Mouse (Mus musculus) intestine, postnatal 0 days (tissue): ENCODE data around the gene Ctdspl. TPM values are rescaled to one million over a fixed set of nuclear protein-coding genes. Genes with fewer than 3 reads are reported as not detected.

Experiments
- ATAC-seq: fragments of 200-750 bp; cut with Nextera tagmentation; 2 replicates; pipeline ENCODE4 v1.8.0; 2017; ENCODE audit warnings: mild to moderate bottlenecking, moderate TSS enrichment, moderate library complexity
- H3K27ac ChIP-seq: fragments of 300-500 bp; sonication (generic); 2 replicates; pipeline ENCODE4 v1.5.1; 2014; ENCODE audit warnings: mild to moderate bottlenecking, low read depth, low read length, moderate library complexity
- H3K27me3 ChIP-seq: fragments of 300-500 bp; sonication (generic); replicated peaks from 2 replicates; pipeline ENCODE4 v1.6.1; 2014; ENCODE audit warnings: low read length, mixed read lengths; ENCODE audit not compliant: control insufficient read depth, insufficient read depth
- H3K36me3 ChIP-seq: fragments of 300-500 bp; sonication (generic); 2 replicates; pipeline ENCODE4 v1.6.1; 2014; ENCODE audit warnings: mild to moderate bottlenecking, moderate library complexity; ENCODE audit not compliant: control insufficient read depth, insufficient read depth
- H3K4me1 ChIP-seq: fragments of 300-500 bp; sonication (generic); replicated peaks from 2 replicates; pipeline ENCODE4 v1.6.1; 2014; ENCODE audit warnings: antibody characterized with exemption, low read length, mixed read lengths; ENCODE audit not compliant: control insufficient read depth, insufficient read depth
- H3K4me2 ChIP-seq: fragments of 300-500 bp; sonication (generic); replicated peaks from 2 replicates; pipeline ENCODE4 v1.6.1; 2014; ENCODE audit warnings: low read depth, mild to moderate bottlenecking, moderate library complexity
- H3K4me3 ChIP-seq: fragments of 300-500 bp; sonication (generic); 2 replicates; pipeline ENCODE4 v1.5.1; 2014; ENCODE audit warnings: low read depth, low read length
- H3K9ac ChIP-seq: fragments of 300-500 bp; sonication (generic); 2 replicates; pipeline ENCODE4 v1.6.1; 2014; ENCODE audit warnings: mild to moderate bottlenecking, low read depth, low read length
- H3K9me3 ChIP-seq: fragments of 300-500 bp; sonication (generic); 2 replicates; pipeline ENCODE4 v1.6.1; 2016; ENCODE audit warnings: mixed run types; ENCODE audit not compliant: control insufficient read depth
- CTCF ChIP-seq: sonication (generic); IDR thresholded peaks from 2 replicates; pipeline ENCODE4 v1.5.1; 2016; ENCODE audit warnings: low read depth, mild to moderate bottlenecking, control low read depth, antibody characterized with exemption, moderate library complexity
- WGBS: fragments of 180-500 bp; shearing (Covaris S2); extraction: QIAGEN DNeasy Blood & Tissue Kit; methylation state at CpG from one replicate; pipeline ENCODE4 v1.1.7; 2014; 5-methylcytosine and 5-hydroxymethylcytosine counted together
- polyA plus RNA-seq: library from polyadenylated mRNA; unstranded; fragments of >200 nt; fragmentation: Nextera tagmentation; extraction: Ambion mirVana; gene quantifications from 2 replicates; pipeline ENCODE4 v1.2.1, GENCODE M21; 2015

Ctdspl gene
- polyA plus RNA-seq = 17.0 and 20.7 TPM in 2 replicates

DNA sequence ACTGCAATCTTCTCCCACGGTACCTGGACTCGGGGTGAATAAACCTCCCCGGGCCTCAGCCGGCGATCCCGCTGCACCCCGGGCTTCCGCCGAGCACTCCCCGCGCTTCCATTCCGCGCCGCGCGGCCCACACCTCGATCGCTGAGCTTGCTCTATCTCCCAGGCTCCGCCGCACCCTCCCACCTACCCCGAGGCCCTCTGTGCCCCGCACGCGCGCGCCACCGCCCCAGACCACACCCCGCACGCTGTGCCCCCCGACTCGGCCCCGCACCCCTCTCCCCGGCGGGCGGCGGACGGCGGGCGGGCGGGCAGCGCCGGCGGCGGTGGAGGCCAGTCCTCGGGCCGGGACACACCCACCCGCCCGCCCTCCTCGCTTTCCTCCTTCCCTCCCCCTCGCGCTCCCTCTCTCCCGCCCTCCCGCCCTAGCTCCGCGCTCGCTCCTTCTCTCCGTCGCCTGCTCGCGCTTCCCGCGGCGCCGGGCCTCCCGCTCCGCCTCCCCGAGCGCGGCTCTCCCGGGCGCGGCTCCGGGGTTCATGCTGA lies at the start of gene Ctdspl:
Gene Ctdspl, plus strand, starts transcription at position 343 of the 540 bp plus-strand sequence.
- 0% methylated on average over 36 of the region's 73 CpGs for WGBS
- peak within 1 kb of the TSS; percentile 91 for H3K27ac ChIP-seq
- H3K9ac ChIP-seq = peak within 1 kb of the TSS; percentile 77
- H3K36me3 ChIP-seq = no peaks in the 10 kb centered on the region
- peak within 1 kb of the TSS; percentile 68 for H3K4me3 ChIP-seq
- H3K4me2 ChIP-seq = peak within 1 kb of the TSS; percentile 79
- ATAC-seq = peak; percentile 42
- no peak for TF ChIP-seq CTCF
- peaks cover 7% of the 10 kb centered on the region; the same call in 1 of the 2 replicates for H3K4me1 ChIP-seq
- no peaks in the 10 kb centered on the region for H3K27me3 ChIP-seq
- no peaks in the 10 kb centered on the region for H3K9me3 ChIP-seq

DNA sequence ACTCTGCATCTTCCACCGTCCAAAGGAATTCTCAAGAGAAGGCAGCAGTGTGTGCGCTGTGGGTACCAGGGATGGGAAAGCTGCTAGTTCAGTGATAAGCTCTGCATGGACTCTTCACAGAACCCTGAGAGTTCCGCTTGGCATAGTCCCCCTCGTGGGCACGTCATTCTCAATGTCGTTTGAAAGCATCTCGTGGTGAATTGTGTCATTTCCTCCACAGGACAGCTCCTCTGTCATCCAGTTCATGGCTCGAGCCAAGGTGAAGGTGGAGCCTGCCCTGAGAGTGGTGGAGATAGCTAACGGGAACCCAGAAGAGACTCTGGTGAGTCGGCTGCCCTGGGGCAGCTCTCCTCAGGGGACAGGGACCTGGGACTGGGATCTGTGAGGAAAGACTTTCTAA lies 49.4 kb upstream of the Ctdspl start:
- H3K4me2 ChIP-seq = no peak overlapping the region
- no peak overlapping the region for H3K9ac ChIP-seq
- no peaks in the 10 kb centered on the region for H3K27me3 ChIP-seq
- H3K4me3 ChIP-seq = no peak overlapping the region
- TF ChIP-seq CTCF = no peak
- no peak for ATAC-seq
- H3K4me1 ChIP-seq = no peaks in the 10 kb centered on the region
- no peaks in the 10 kb centered on the region for H3K36me3 ChIP-seq
- no peak overlapping the region for H3K27ac ChIP-seq
- H3K9me3 ChIP-seq = no peaks in the 10 kb centered on the region
- 73% methylated on average over 10 of the region's 10 CpGs for WGBS

DNA sequence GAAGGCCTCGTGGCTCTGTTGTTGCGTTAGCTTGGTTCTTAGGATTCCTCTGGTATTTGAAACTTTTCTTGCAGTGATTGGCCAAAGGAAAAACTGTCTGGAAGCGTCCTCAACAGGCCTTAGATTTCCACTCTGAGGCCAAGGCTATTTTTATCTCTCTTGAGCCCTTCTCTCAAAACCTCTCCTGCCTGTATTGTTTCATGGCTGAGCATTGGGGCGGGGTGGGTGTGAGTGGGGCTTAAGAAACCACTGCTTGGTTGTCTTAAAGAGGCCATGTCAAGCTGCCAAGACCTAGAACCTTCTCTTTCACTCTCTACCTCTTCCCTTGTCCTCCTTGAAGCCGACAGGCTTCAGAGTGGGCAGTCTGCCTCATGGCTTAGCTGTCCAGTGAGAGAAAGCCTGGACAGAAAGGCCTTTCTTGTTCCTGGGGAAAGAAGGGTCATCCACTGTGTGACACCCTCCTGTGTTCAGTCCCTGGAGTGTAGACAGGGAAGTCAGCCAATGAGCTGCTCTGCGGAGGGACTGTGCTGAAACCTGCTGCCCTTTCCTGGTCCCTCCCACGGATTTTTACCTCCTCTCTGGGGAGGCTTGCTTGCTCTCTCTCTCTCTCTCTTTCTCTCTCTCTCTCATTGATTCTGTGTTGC lies 48.8 kb upstream of the Ctdspl start:
- H3K4me1 ChIP-seq = no peaks in the 10 kb centered on the region
- H3K9me3 ChIP-seq = no peaks in the 10 kb centered on the region
- H3K4me2 ChIP-seq = no peak overlapping the region
- no peaks in the 10 kb centered on the region for H3K36me3 ChIP-seq
- no peak for TF ChIP-seq CTCF
- no peak overlapping the region for H3K9ac ChIP-seq
- no peaks in the 10 kb centered on the region for H3K27me3 ChIP-seq
- H3K4me3 ChIP-seq = no peak overlapping the region
- no peak for ATAC-seq
- WGBS = 82% methylated on average over 7 of the region's 7 CpGs
- H3K27ac ChIP-seq = 0 out of 2 replicates have a peak overlapping the region, but pooled peaks have one; percentile 35

GRCm38 (mm10) chr9:118878596-118878995 lies 47.7 kb upstream of the Ctdspl start:
- H3K4me3 ChIP-seq = no peak overlapping the region
- H3K9ac ChIP-seq = no peak overlapping the region
- no peaks in the 10 kb centered on the region for H3K36me3 ChIP-seq
- H3K4me1 ChIP-seq = no peaks in the 10 kb centered on the region
- H3K27ac ChIP-seq = no peak overlapping the region
- TF ChIP-seq CTCF = no peak
- WGBS = 88% methylated on average over 11 of the region's 11 CpGs
- H3K4me2 ChIP-seq = no peak overlapping the region
- H3K9me3 ChIP-seq = no peaks in the 10 kb centered on the region
- no peak for ATAC-seq
- no peaks in the 10 kb centered on the region for H3K27me3 ChIP-seq

DNA sequence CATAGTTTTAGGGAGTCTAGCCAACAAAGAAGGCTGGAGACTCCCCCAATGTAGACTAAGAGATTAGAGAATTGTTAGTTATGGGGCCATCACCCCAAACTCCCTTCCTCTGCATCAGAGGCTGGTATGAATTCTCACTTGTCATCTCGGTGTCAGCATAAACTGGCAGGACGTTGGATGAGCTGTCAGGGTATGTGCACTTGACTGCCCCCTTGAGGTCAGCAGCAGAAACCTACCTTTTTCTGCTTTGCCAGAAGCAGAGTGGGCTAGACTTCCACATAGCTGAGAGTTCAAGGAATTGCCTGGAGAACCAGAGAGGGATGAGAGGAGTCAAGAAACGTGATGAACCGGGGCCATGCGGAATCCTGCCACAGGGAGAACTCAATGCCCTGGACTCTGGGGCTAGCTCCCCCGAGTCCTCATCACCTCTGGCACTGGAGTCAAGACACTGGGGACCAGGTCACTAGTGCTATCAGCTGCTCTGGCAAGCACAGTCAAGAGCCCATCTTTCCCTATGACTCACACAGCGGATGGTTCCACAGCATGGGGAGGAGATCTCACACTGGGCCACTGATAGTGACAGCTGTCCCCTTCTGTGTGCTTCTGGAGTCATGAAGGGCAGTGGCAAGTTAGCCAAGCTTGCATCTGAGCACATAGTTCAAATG lies 44.8 kb upstream of the Ctdspl start:
- Histone ChIP-seq H3K9ac (no peak overlapping the region), H3K4me2 (no peak overlapping the region), H3K4me3 (no peak overlapping the region), H3K36me3 (no peaks in the 10 kb centered on the region), H3K27ac (no peak overlapping the region), H3K27me3 (no peaks in the 10 kb centered on the region), H3K4me1 (no peaks in the 10 kb centered on the region), H3K9me3 (no peaks in the 10 kb centered on the region)
- TF ChIP-seq CTCF = peak; percentile 76
- ATAC-seq = no peak
- 77% methylated on average over 7 of the region's 7 CpGs for WGBS

DNA sequence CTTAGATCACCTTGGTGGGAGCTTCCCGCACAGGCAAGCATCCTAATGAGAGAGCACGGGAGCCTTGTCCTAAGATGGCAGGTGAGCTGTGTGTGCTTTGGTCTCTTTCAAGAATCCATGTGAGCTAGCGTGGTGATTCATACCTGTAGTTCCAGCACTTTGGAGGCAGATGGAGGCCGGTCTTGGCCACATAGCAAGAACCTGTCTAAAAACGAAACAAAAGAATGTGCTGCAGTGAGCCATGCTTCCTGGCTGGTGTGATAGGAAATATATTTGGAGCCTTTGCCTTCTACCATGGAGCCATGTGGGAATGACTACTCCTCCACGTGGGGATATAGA lies 44.3 kb upstream of the Ctdspl start:
- Histone ChIP-seq H3K4me1 (no peaks in the 10 kb centered on the region), H3K9ac (no peak overlapping the region), H3K27ac (no peak overlapping the region), H3K36me3 (no peaks in the 10 kb centered on the region), H3K4me3 (no peak overlapping the region), H3K4me2 (no peak overlapping the region), H3K9me3 (no peaks in the 10 kb centered on the region), H3K27me3 (no peaks in the 10 kb centered on the region)
- TF ChIP-seq CTCF = no peak
- WGBS = 79% methylated on average over 6 of the region's 6 CpGs
- no peak for ATAC-seq
